Mouse (Mus musculus) thymus, postnatal 25 days (tissue): ENCODE measurements around the gene E030018B13Rik.

Experiments used
- DNase-seq: peaks from one replicate; pipeline ENCODE4 v3.0.0; 2022

Gene E030018B13Rik

GRCm38 (mm10) chr7:63898201-63898600 lies 18.5 kb upstream of the E030018B13Rik start:
- DNase-seq: no peak

- DNase-seq: no peak
Observed at GRCm38 (mm10) chr7:63899925-63900324, 16.7 kb upstream of the E030018B13Rik start.

- no peak for DNase-seq
Observed at GRCm38 (mm10) chr7:63900411-63900810, 16.2 kb upstream of the E030018B13Rik start.

GRCm38 (mm10) chr7:63901346-63901745 lies 15.3 kb upstream of the E030018B13Rik start:
- peak; percentile 88 for DNase-seq

- DNase-seq: no peak
Observed at GRCm38 (mm10) chr7:63901942-63902341, 14.7 kb upstream of the E030018B13Rik start.

GRCm38 (mm10) chr7:63902604-63903210 lies 13.9 kb upstream of the E030018B13Rik start:
- DNase-seq: no peak

GRCm38 (mm10) chr7:63903635-63904380 lies 12.8 kb upstream of the E030018B13Rik start:
- no peak for DNase-seq

GRCm38 (mm10) chr7:63905190-63905589 lies 11.5 kb upstream of the E030018B13Rik start:
- DNase-seq: no peak

GRCm38 (mm10) chr7:63905642-63906041 lies 11.0 kb upstream of the E030018B13Rik start:
- DNase-seq: no peak

GRCm38 (mm10) chr7:63907778-63908495 lies 8.7 kb upstream of the E030018B13Rik start:
- no peak for DNase-seq

GRCm38 (mm10) chr7:63908496-63909285 lies 8.0 kb upstream of the E030018B13Rik start:
- DNase-seq: no peak

- no peak for DNase-seq
Observed at GRCm38 (mm10) chr7:63910225-63910624, 6.4 kb upstream of the E030018B13Rik start.

- DNase-seq: no peak
Observed at GRCm38 (mm10) chr7:63910912-63911311, 5.7 kb upstream of the E030018B13Rik start.

- DNase-seq: no peak
Observed at GRCm38 (mm10) chr7:63911383-63912233, 5.0 kb upstream of the E030018B13Rik start.

GRCm38 (mm10) chr7:63912234-63912810 lies 4.3 kb upstream of the E030018B13Rik start:
- DNase-seq: no peak

GRCm38 (mm10) chr7:63912924-63913723 lies 3.5 kb upstream of the E030018B13Rik start:
- no peak for DNase-seq

- DNase-seq: no peak
Observed at GRCm38 (mm10) chr7:63913724-63914692, 2.6 kb upstream of the E030018B13Rik start.

- no peak for DNase-seq
Observed at GRCm38 (mm10) chr7:63914891-63915290, 1.8 kb upstream of the E030018B13Rik start.

- DNase-seq: no peak
Observed at GRCm38 (mm10) chr7:63917693-63918092, 1.0 kb downstream of the E030018B13Rik start.
